Mouse (Mus musculus): ENCODE data around the gene Il6. TPM values are rescaled to one million over a fixed set of nuclear protein-coding genes. Genes with fewer than 3 reads are reported as not detected.

Il6 gene
- polyA plus RNA-seq, 1 experiment from 2014 or later: 0.24 TPM

Other genes with a start within 250 kb of the Il6 start
- gene Tyms, start 60.5 kb downstream of the Il6 start, polyA plus RNA-seq (2015; fragmentation: Nextera tagmentation; extraction: Ambion mirVana): 270 and 275 TPM in 2 replicates
- 0.09 and 0.10 TPM in 2 replicates for gene Garem2, start 92.0 kb downstream of the Il6 start, polyA plus RNA-seq (2015; fragmentation: Nextera tagmentation; extraction: Ambion mirVana)
- gene 3110082J24Rik, start 93.0 kb downstream of the Il6 start, polyA plus RNA-seq (2015; fragmentation: Nextera tagmentation; extraction: Ambion mirVana): not detected in 2 replicates
- gene Hadha, start 142.0 kb downstream of the Il6 start, polyA plus RNA-seq (2015; fragmentation: Nextera tagmentation; extraction: Ambion mirVana): 142 and 163 TPM in 2 replicates
- gene Hadhb, start 142.1 kb downstream of the Il6 start, polyA plus RNA-seq (2015; fragmentation: Nextera tagmentation; extraction: Ambion mirVana): 128 and 133 TPM in 2 replicates
- gene Adgrf3, start 192.6 kb downstream of the Il6 start, polyA plus RNA-seq (2015; fragmentation: Nextera tagmentation; extraction: Ambion mirVana): 0.11 and 0.25 TPM in 2 replicates
- 15.1 and 19.4 TPM in 2 replicates for gene Selenoi, start 219.5 kb downstream of the Il6 start, polyA plus RNA-seq (2015; fragmentation: Nextera tagmentation; extraction: Ambion mirVana)